Mouse (Mus musculus) heart, embryonic 14.5 days (tissue): Measurements from ENCODE around the gene Vps53. TPM values are rescaled to one million over a fixed set of nuclear protein-coding genes. Genes with fewer than 3 reads are reported as not detected.
"Not testable (repeated sequence)": the region's sequence is repeated elsewhere in the genome, so short reads cannot be mapped to it uniquely, and the experiment has no call there.

ENCODE experiments used
- ATAC-seq: fragments of 200-750 bp; cut with Nextera tagmentation; 2 replicates; pipeline ENCODE4 v1.8.0; 2017; ENCODE audit warnings: low read depth, moderate TSS enrichment; ENCODE audit not compliant: insufficient number of reproducible peaks, insufficient read depth, low FRiP score
- H3K27ac ChIP-seq, 2 experiments: fragments of 200-500 bp in 1 of 2; fragments of 300-500 bp in 1 of 2; sonication (generic) in 1 of 2; replicated peaks in 1 of 2; 2 replicates each; pipeline ENCODE4 v1.5.1; 2012 to 2014; ENCODE audit warnings: low read depth in 2 of 2, low read length in 2 of 2, control low read depth in 1 of 2, mild to moderate bottlenecking in 1 of 2, mixed read lengths in 1 of 2; ENCODE audit not compliant: control insufficient read depth in 1 of 2, insufficient read depth in 1 of 2
- H3K27me3 ChIP-seq: fragments of 300-500 bp; sonication (generic); 2 replicates; pipeline ENCODE4 v1.6.1; 2014; ENCODE audit warnings: mild to moderate bottlenecking, low read length, control low read depth; ENCODE audit not compliant: control insufficient read depth, insufficient read depth
- H3K36me3 ChIP-seq: fragments of 300-500 bp; sonication (generic); 2 replicates; pipeline ENCODE4 v1.6.1; 2014; ENCODE audit warnings: mild to moderate bottlenecking, control low read depth, low read length, mixed read lengths; ENCODE audit not compliant: control insufficient read depth, insufficient read depth
- H3K4me1 ChIP-seq, 2 experiments: fragments of 200-500 bp in 1 of 2; fragments of 300-500 bp in 1 of 2; sonication (generic) in 1 of 2; 2 replicates each; pipeline ENCODE4 v1.6.1; 2012 to 2014; ENCODE audit warnings: low read length in 2 of 2, control low read depth in 1 of 2, mixed read lengths in 1 of 2; ENCODE audit not compliant: control insufficient read depth in 2 of 2, insufficient read depth in 2 of 2
- H3K4me2 ChIP-seq: fragments of 300-500 bp; sonication (generic); 2 replicates; pipeline ENCODE4 v1.6.1; 2014; ENCODE audit warnings: mild to moderate bottlenecking, low read length
- H3K4me3 ChIP-seq, 2 experiments: fragments of 200-500 bp in 1 of 2; fragments of 300-500 bp in 1 of 2; sonication (generic) in 1 of 2; 2 replicates each; pipeline ENCODE4 v1.5.1; 2012 to 2014; ENCODE audit warnings: low read length in 2 of 2, mild to moderate bottlenecking in 2 of 2, control low read depth in 1 of 2, low read depth in 1 of 2, moderate library complexity in 1 of 2; ENCODE audit not compliant: control insufficient read depth in 1 of 2, insufficient read depth in 1 of 2
- H3K9ac ChIP-seq: fragments of 300-500 bp; sonication (generic); 2 replicates; pipeline ENCODE4 v1.6.1; 2014; ENCODE audit warnings: mild to moderate bottlenecking, low read length
- H3K9me3 ChIP-seq: fragments of 300-500 bp; sonication (generic); 2 replicates; pipeline ENCODE4 v1.6.1; 2016; ENCODE audit warnings: low read length, control low read depth; ENCODE audit not compliant: control insufficient read depth
- WGBS: fragments of 180-500 bp; shearing (Covaris S2); extraction: QIAGEN DNeasy Blood & Tissue Kit; methylation state at CpG from one replicate; pipeline ENCODE4 v1.1.7; 2014; 5-methylcytosine and 5-hydroxymethylcytosine counted together
- polyA plus RNA-seq: library from polyadenylated mRNA; unstranded; fragments of >200 nt; fragmentation: Nextera tagmentation; extraction: Ambion mirVana; gene quantifications from 2 replicates; pipeline ENCODE4 v1.2.1, GENCODE M21; 2014

The Vps53 gene
- polyA plus RNA-seq, 1 experiment from 2014 or later: 32.5 TPM

DNA sequence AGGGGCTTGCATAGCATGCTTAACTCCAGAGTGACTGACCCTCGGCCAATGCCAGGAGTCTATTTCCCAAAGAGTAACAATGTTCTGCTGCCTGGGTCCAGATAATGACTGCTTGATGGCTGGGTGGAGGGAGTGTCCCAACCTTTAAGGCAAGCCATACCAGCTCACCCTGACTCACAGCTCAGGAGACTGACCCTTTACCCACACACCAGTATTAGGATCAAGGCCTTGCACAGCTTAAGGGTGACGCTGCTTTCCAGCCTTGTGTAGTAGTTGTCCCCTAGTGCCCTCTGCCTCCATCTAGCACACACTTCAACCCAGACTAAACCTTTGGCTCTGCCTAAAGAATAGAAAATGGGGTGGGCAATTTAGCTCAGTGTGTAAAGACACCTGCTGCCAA is 171.3 kb downstream of the Vps53 start:
- H3K36me3 ChIP-seq: no peaks in the 10 kb centered on the region
- H3K9me3 ChIP-seq: no peaks in the 10 kb centered on the region
- no peak for ATAC-seq
- H3K27me3 ChIP-seq: no peaks in the 10 kb centered on the region
- H3K9ac ChIP-seq: no peak overlapping the region
- no peaks in the 10 kb centered on the region for H3K4me1 ChIP-seq
- H3K4me2 ChIP-seq: no peak overlapping the region
- 78% methylated on average over 2 of the region's 2 CpGs for WGBS
- H3K27ac ChIP-seq: no peak overlapping the region
- H3K4me3 ChIP-seq: no peak overlapping the region

DNA sequence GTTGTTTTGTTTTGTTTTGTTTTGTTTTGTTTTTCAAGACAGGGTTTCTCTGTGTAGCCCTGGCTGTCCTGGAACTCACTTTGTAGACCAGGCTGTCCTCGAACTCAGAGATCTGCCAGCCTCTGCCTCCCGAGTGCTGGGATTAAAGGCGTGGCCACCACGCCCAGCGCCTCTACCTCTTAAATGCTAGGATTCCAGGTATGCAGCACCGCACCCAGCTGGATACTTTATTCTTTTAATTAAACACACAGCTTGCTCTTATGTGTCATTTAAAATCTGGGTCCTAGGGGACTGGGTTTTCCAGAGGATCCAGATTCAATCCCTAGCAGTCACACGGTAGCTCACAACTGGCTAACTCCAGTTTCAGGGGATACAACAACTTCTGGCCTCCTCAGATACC is 175.2 kb downstream of the Vps53 start:
- WGBS: 83% methylated on average over 7 of the region's 7 CpGs
- H3K27ac ChIP-seq, H3K27me3 ChIP-seq, H3K4me2 ChIP-seq, H3K9ac ChIP-seq, H3K4me1 ChIP-seq, H3K4me3 ChIP-seq, H3K9me3 ChIP-seq, ATAC-seq, H3K36me3 ChIP-seq: not testable (repeated sequence)

- H3K27ac ChIP-seq: no peak overlapping the region
- no peak overlapping the region for H3K9ac ChIP-seq
- H3K27me3 ChIP-seq: peaks cover 6% of the 10 kb centered on the region; the same call in 1 of the 2 replicates
- H3K4me1 ChIP-seq: peaks cover 0 to 2% of the 10 kb centered on the region in 2 experiments; a peak in 1 of 4 replicates
- WGBS: 37% methylated on average over 3 of the region's 3 CpGs
- H3K9me3 ChIP-seq: no peaks in the 10 kb centered on the region
- no peaks in the 10 kb centered on the region for H3K36me3 ChIP-seq
- H3K4me3 ChIP-seq: no peak overlapping the region
- no peak for ATAC-seq
- H3K4me2 ChIP-seq: no peak overlapping the region
These were observed 178.1 kb downstream of the Vps53 start for GRCm38 (mm10) chr11:76001237-76001878.

DNA sequence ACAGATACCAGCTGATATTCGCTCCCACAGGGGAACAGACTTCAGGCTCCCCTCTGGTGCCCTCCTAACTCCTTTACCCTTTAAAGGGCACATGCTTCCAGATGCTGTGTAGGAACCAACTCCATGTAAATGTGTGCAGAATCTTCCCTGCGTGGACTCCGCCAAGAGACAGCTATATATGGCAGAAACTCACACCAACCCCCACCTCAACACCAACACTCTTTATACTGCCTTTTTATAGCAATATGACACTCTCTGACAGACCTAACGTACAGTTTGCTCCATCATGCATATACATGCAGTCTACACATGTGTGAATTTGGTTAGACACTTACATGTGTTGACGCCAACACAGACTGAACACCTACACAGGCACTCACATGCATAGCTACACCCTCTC is 178.7 kb downstream of the Vps53 start:
- Histone ChIP-seq H3K27ac (no peak overlapping the region), H3K9ac (no peak overlapping the region), H3K27me3 (peaks cover 6% of the 10 kb centered on the region; the same call in 1 of the 2 replicates), H3K9me3 (no peaks in the 10 kb centered on the region), H3K4me2 (no peak overlapping the region), H3K4me1 (peaks cover 0 to 2% of the 10 kb centered on the region in 2 experiments; a peak in 1 of 4 replicates), H3K4me3 (no peak overlapping the region), H3K36me3 (no peaks in the 10 kb centered on the region)
- 79% methylated on average over 5 of the region's 5 CpGs for WGBS
- ATAC-seq: no peak

DNA sequence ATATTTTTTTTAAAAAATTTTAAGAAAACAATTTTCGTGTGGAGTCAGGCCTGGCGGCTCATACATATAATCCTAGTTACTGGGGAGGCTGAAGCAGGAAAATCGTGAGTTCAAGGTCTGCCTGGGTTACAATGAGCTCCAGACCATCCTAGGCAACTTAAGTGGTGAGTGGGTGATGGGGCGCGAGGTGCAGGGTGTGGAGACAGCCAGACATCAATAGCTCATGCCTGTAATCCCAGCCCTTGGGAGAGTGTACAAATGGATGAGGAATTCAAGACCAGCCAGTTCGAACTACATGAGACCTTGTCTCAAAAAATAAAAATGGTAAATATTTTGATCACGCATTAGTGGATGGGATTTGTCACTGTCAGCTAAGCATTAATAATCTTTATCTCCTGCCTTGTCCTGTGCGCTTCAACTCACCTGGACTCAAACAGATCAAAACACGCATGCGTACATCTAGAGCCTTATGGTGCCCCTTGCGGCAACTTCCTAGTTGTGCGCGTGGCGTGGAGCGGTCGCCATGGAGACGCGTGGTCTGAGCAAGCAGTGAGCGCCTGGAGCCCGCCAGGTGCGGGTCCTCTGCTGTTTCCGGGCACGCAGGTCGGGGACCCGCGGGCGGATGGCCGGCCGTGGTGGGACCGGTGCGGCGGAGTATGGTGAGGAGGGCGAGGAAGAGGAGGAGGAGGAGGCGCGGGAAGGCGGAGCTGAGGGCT is 179.8 kb downstream of the Vps53 start, which contains the start of gene 1700016K19Rik:
Gene 1700016K19Rik, plus strand, starts transcription at position 473 of the 716 bp plus-strand sequence.
- H3K4me3 ChIP-seq: peak within 1 kb of the TSS; percentile 53 to 60
- peaks cover 0 to 2% of the 10 kb centered on the region in 2 experiments; a peak in 1 of 4 replicates for H3K4me1 ChIP-seq
- H3K27ac ChIP-seq: no peak within 1 kb of the TSS
- peak within 1 kb of the TSS; percentile 42; the same call in 1 of the 2 replicates for H3K9ac ChIP-seq
- peak within 1 kb of the TSS; percentile 81 for H3K4me2 ChIP-seq
- 11% methylated on average over 36 of the region's 36 CpGs for WGBS
- peaks cover 6% of the 10 kb centered on the region; the same call in 1 of the 2 replicates for H3K27me3 ChIP-seq
- H3K9me3 ChIP-seq: no peaks in the 10 kb centered on the region
- no peak for ATAC-seq
- H3K36me3 ChIP-seq: no peaks in the 10 kb centered on the region

Other genes starting within 250 kb of the Vps53 start
- 5.6 and 7.3 TPM in 2 replicates for gene Rph3al, start 241.2 kb downstream of the Vps53 start, polyA plus RNA-seq
- gene 1700016K19Rik, start 179.7 kb downstream of the Vps53 start, polyA plus RNA-seq: 0.22 TPM in 1 of 2 replicates, not detected in the other
- 11.5 and 13.2 TPM in 2 replicates for gene Rflnb, start 151.9 kb downstream of the Vps53 start, polyA plus RNA-seq
- 22.4 and 23.1 TPM in 2 replicates for gene Fam57a, start within 50 bp of the Vps53 start, polyA plus RNA-seq
- 1.0 and 2.1 TPM in 2 replicates for gene Dbil5, start 38.0 kb upstream of the Vps53 start, polyA plus RNA-seq
- gene Gemin4, start 38.0 kb upstream of the Vps53 start, polyA plus RNA-seq: 18.8 and 23.0 TPM in 2 replicates
- 21.8 and 23.2 TPM in 2 replicates for gene Mrm3, start 64.1 kb upstream of the Vps53 start, polyA plus RNA-seq
- gene Glod4, start 64.1 kb upstream of the Vps53 start, polyA plus RNA-seq: 135 and 138 TPM in 2 replicates
- 23.7 and 26.8 TPM in 2 replicates for gene Nxn, start 219.5 kb upstream of the Vps53 start, polyA plus RNA-seq
- gene Timm22, start 227.3 kb upstream of the Vps53 start, polyA plus RNA-seq: 93.4 and 96.2 TPM in 2 replicates